Mouse (Mus musculus) layer of hippocampus, postnatal 36 days (tissue): Measurements from ENCODE around the gene Prkar2b. TPM values are rescaled to one million over a fixed set of nuclear protein-coding genes. Genes with fewer than 3 reads are reported as not detected.
A peak's percentile ranks its signal among the peaks of the same experiment; 100 is the strongest.
"Not testable (repeated sequence)": the region's sequence is repeated elsewhere in the genome, so short reads cannot be mapped to it uniquely, and the experiment has no call there.

ENCODE experiments used
- DNase-seq, 2 experiments: peaks; one replicate each; pipeline ENCODE4 v3.0.0; 2022
- total RNA-seq, 2 experiments: library from RNA; stranded (reverse); gene quantifications; 2 replicates each; pipeline ENCODE4 v1.2.3; 2021

Prkar2b gene
- total RNA-seq, 2 experiments from 2014 or later = 33.3 to 36.6 TPM

DNA sequence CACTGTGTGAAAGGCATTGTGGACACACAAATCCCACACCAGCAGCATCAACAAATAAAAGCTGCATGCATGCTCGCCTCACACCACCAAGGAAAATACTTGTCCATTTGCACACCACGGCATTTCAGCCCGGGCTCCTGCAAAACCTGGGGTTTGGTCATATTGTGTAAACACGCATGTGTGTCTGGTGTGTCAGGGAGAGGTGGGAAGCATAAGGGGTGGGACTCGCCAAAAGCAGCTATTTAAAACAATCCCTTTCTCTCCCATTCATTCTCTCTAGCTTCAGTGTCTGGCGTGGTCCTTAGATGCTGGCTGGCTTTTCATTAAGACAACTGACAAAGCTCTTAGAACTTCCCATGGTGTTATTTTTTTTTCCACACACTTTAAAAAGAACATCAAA lies 1.4 kb downstream of the Prkar2b start:
- peak in 1 of 2 experiments; percentile 12 for DNase-seq

- DNase-seq = no peak
These were observed 2.0 kb downstream of the Prkar2b start for GRCm38 (mm10) chr12:32059135-32059534.

- no peak for DNase-seq
These were observed 3.5 kb downstream of the Prkar2b start for GRCm38 (mm10) chr12:32057461-32058199.

- no peak for DNase-seq
These were observed 5.3 kb downstream of the Prkar2b start for GRCm38 (mm10) chr12:32055797-32056196.

- DNase-seq = no peak
These were observed 6.5 kb downstream of the Prkar2b start for GRCm38 (mm10) chr12:32054476-32055166.

DNA sequence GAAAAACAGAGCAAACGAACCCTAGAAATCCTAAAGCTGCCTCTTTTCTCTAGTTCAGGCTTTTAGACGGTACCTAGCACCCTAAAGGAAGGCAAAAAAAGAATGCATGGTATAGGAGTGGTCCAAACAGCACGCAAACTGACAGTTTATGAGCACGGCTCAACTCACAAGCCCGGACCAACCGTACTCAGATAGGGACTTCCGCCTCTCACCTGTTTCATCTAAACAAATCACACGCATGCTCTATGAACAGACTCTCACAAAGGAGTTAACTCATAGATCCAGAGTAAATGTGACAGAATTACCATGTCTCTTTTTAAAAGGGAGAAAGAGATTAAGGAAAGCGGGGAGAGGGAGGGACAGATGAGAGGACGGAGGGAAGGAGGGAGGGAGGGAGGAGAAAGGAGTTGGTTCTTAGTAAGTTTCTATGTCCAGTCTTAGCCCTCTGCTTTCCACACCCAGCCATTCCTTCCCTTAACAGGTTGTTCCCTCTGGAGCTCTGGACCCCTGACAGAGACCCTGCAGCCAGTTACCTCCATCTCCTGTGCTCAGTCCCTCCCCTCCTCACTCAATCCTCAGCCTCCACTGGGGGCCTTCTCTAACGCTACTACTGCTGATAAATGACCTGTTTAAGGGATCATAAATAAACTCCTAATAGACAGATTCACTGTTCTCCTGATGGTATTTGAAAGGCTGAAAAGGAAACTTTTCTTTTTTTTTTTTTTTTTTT lies 7.3 kb downstream of the Prkar2b start:
- no peak for DNase-seq

DNA sequence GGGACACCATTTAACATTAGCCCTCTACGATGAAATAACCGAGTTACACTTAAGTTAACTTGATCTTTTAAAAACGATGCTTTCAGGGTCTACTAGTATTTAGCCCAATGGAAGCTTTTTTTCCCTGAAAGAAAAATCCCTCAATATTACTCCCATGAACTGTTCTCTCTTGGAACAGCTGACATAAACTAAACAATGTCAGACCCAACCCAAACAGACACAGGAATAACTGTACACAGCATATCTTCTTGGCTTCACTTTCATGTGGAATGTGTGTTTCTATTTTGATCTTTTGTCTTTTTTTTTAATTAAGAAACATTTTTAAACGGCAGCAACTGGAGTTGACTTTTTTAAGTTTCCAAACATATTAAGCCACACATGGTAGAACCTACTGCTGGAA lies 8.2 kb downstream of the Prkar2b start:
- no peak for DNase-seq

DNA sequence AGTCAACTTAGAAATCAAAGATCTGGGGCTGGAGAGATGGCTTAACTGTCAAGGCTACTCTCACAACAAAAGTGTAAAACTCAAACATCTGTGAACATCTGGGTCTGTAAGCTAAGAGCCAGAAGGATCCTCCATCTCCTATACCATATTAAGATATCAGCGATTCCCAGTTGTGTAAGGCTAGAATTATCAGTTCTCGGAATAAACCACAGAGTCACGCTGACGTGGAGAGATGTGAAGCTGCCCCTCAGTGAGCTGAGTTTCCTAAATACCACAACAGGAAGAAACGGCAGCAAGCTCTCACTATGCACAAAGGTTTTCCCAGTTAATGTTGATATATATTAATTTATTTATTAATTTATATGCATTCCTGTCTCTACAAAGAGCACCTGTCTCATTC lies 10.9 kb downstream of the Prkar2b start:
- DNase-seq = no peak

DNA sequence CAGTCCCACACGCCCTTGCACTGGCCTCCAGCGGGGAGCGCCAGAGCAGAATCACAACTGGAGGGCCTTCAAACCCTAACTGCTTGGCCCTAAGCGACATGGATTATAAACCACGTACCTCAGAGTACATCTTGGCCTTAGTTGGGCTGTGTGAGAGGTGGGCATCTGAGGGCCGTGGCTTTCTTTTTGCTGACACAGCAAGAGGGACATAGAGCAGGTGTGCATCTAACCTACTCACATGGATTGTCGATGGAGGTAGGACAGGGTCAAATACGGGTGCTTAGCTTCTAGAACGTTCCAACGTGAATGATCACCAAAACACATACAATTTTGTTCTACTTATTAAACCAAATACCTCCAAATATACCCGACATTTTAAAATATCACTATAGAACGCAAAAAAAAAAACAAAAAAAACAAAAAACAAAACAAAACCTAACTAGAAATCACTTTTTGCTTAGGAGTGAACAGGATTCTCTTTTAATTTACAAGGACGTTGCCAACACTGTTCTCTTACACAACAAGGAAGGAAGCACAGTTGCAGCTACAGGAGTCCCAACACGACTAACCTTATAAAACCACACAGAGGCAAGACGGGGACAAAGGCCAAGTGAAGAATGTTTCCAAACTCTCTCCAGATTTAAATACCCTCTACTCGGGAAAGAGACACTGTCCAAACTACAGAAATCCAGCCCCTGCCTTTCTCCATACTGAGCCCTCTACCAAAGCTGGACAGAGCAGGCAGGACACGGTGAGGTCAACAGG lies 15.3 kb downstream of the Prkar2b start:
- no peak for DNase-seq

- no peak for DNase-seq
These were observed 16.5 kb downstream of the Prkar2b start for GRCm38 (mm10) chr12:32044487-32045134.

- DNase-seq = no peak
These were observed 27.6 kb downstream of the Prkar2b start for GRCm38 (mm10) chr12:32033536-32033935.

- no peak for DNase-seq
These were observed 28.2 kb downstream of the Prkar2b start for GRCm38 (mm10) chr12:32032917-32033316.

- no peak for DNase-seq
These were observed 42.7 kb downstream of the Prkar2b start for GRCm38 (mm10) chr12:32018376-32018750.

GRCm38 (mm10) chr12:32017636-32018375 lies 43.3 kb downstream of the Prkar2b start:
- DNase-seq = no peak

DNA sequence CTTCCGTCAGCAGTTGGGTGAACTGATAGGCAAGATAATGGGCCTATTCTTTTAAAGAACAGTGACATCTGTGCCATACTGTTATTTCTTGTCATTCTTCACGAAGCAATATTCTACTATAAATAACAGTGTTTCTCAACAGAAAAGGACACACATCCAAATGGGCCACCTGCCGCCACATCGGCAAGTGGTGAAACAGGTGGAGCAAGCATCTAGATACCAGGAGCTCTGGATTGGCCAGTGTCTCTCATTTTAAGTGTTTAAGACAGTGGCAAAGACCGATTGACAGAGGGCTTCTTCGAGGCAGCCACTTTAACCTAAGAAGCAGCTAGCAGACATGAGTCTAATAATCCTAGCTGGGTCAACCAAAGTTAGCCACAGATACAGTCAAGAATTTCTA lies 44.6 kb downstream of the Prkar2b start:
- no peak for DNase-seq

DNA sequence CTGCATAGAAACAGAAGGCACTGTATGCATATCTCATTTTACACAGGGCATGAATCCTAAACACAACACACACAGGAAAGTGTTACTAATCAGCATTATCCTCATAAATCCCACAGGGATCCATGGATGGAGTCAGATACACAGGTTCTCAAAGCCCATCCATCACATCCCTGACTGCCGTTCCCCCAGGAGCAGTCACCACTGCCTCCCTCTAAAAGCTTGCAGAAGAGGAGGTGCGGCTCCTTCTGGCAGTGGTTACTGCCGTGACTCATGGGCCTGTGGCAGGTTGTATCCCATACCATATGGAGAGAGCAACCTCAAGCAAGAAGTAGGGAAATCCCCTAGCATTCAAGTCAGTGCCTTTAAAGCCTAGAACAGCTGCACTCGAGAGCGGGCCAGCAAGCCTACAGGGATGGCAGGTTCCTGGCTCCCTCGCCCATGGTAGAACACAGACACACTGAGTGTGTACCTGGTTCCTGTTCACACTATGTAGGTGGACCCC lies 45.8 kb downstream of the Prkar2b start:
- DNase-seq = no peak

- no peak for DNase-seq
These were observed 46.3 kb downstream of the Prkar2b start for GRCm38 (mm10) chr12:32014811-32015210.

GRCm38 (mm10) chr12:32012169-32012568 lies 48.9 kb downstream of the Prkar2b start:
- no peak for DNase-seq

- DNase-seq = no peak
These were observed 50.0 kb downstream of the Prkar2b start for GRCm38 (mm10) chr12:32011128-32011527.

GRCm38 (mm10) chr12:32009985-32010369 lies 51.1 kb downstream of the Prkar2b start:
- DNase-seq = not testable (repeated sequence)
